Mouse (Mus musculus) lung, postnatal 0 days (tissue): ENCODE results near the gene Olfr967. TPM values are rescaled to one million over a fixed set of nuclear protein-coding genes. Genes with fewer than 3 reads are reported as not detected.
"Not testable (repeated sequence)": the region's sequence is repeated elsewhere in the genome, so short reads cannot be mapped to it uniquely, and the experiment has no call there.

ENCODE experiments used
- ATAC-seq: fragments of 200-750 bp; cut with Nextera tagmentation; 2 replicates; pipeline ENCODE4 v1.8.0; 2017; ENCODE audit warnings: moderate library complexity
- DNase-seq: peaks from one replicate; pipeline ENCODE4 v3.0.0-alpha.2; 2016; ENCODE audit warnings: low spot score
- H3K27ac ChIP-seq: fragments of 300-500 bp; sonication (generic); 2 replicates; pipeline ENCODE4 v1.5.1; 2014; ENCODE audit warnings: antibody characterized with exemption, mild to moderate bottlenecking, low read length, mixed read lengths
- H3K27me3 ChIP-seq: fragments of 300-500 bp; sonication (generic); replicated peaks from 2 replicates; pipeline ENCODE4 v1.6.1; 2014; ENCODE audit warnings: low read length, mixed read lengths; ENCODE audit not compliant: insufficient read depth
- H3K36me3 ChIP-seq: fragments of 300-500 bp; sonication (generic); 2 replicates; pipeline ENCODE4 v1.6.1; 2014; ENCODE audit warnings: low read length, mixed read lengths; ENCODE audit not compliant: insufficient read depth
- H3K4me1 ChIP-seq: fragments of 300-500 bp; sonication (generic); 2 replicates; pipeline ENCODE4 v1.6.1; 2014; ENCODE audit warnings: antibody characterized with exemption, low read depth, low read length, mixed read lengths; ENCODE audit not compliant: insufficient read depth
- H3K4me2 ChIP-seq: fragments of 300-500 bp; sonication (generic); replicated peaks from 2 replicates; pipeline ENCODE4 v1.6.1; 2014; ENCODE audit warnings: low read depth, mild to moderate bottlenecking, low read length, moderate library complexity, mixed read lengths
- H3K4me3 ChIP-seq: fragments of 300-500 bp; sonication (generic); 2 replicates; pipeline ENCODE4 v1.5.1; 2014; ENCODE audit warnings: low read depth, low read length
- H3K9ac ChIP-seq: fragments of 300-500 bp; sonication (generic); replicated peaks from 2 replicates; pipeline ENCODE4 v1.6.1; 2014; ENCODE audit warnings: low read depth, mild to moderate bottlenecking
- H3K9me3 ChIP-seq: fragments of 300-500 bp; sonication (generic); 2 replicates; pipeline ENCODE4 v1.6.1; 2016; ENCODE audit warnings: low read length, mixed read lengths
- CTCF ChIP-seq: IDR thresholded peaks from 2 replicates; pipeline ENCODE4 v1.5.1; 2016; ENCODE audit warnings: antibody characterized with exemption, mild to moderate bottlenecking
- EP300 ChIP-seq: IDR thresholded peaks from 2 replicates; pipeline ENCODE4 v1.6.1; 2016; ENCODE audit warnings: antibody characterized with exemption, mild to moderate bottlenecking, control low read depth
- WGBS: fragments of 180-500 bp; shearing (Covaris S2); extraction: QIAGEN DNeasy Blood & Tissue Kit; methylation state at CpG from one replicate; pipeline ENCODE4 v1.1.7; 2014; 5-methylcytosine and 5-hydroxymethylcytosine counted together
- polyA plus RNA-seq: library from polyadenylated mRNA; unstranded; fragments of >200 nt; fragmentation: Nextera tagmentation; extraction: Ambion mirVana; gene quantifications from 2 replicates; pipeline ENCODE4 v1.2.1, GENCODE M21; 2015

The Olfr967 gene
- not detected in 2 replicates for polyA plus RNA-seq

DNA sequence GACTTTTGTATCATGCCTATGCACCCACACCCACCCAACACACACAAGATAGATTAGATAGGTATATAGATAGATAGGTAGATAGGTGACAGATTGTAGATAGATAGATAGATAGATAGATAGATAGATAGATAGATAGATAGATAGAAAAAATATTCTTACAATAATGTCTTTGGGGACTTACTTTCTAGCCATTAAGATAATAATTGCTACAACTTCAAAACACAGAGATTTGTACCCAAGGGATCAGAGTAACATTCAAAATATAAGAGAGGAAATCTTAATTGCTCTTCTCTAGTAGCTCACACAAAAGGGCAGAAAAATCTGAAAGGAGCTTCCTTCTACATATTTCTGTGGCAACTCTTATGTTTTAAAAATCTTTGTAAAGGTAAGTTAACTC, at the start of gene Olfr967:
Olfr967 (plus strand) TSS at position 301 of the 400 bp plus-strand sequence.
- H3K4me2 ChIP-seq, result no peak within 1 kb of the TSS
- H3K27ac ChIP-seq, result no peak within 1 kb of the TSS
- TF ChIP-seq CTCF (no peak), EP300 (no peak)
- H3K4me1 ChIP-seq, result no peaks in the 10 kb centered on the region
- no peaks in the 10 kb centered on the region for H3K27me3 ChIP-seq
- ATAC-seq, result no peak
- H3K9me3 ChIP-seq, result no peaks in the 10 kb centered on the region
- DNase-seq, result no peak
- H3K36me3 ChIP-seq, result no peaks in the 10 kb centered on the region
- no peak within 1 kb of the TSS for H3K9ac ChIP-seq
- no peak within 1 kb of the TSS for H3K4me3 ChIP-seq

DNA sequence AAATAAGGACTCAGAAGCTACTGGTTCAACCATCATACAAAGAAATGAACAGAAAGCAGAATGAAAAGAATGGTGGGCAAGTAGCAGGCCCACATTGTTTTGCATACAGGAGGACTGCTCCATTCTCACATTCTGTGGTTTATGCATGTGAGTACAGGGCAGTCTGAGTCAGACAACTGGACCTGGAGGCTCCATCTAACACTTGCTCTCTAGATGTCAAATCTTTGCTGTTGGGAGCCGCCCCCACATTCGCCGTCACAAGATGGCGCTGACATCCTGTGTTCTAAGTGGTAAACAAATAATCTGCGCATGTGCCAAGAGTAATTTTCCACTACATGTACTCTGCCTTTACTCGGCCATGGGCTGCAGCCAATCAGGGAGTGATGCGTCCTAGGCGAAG, 44.9 kb upstream of the Olfr967 start:
- not testable (repeated sequence) for H3K4me2 ChIP-seq, ATAC-seq, H3K9me3 ChIP-seq, H3K27me3 ChIP-seq, H3K4me1 ChIP-seq, H3K36me3 ChIP-seq, H3K9ac ChIP-seq, DNase-seq, H3K27ac ChIP-seq, H3K4me3 ChIP-seq
- WGBS, result 88% methylated on average over 7 of the region's 8 CpGs

DNA sequence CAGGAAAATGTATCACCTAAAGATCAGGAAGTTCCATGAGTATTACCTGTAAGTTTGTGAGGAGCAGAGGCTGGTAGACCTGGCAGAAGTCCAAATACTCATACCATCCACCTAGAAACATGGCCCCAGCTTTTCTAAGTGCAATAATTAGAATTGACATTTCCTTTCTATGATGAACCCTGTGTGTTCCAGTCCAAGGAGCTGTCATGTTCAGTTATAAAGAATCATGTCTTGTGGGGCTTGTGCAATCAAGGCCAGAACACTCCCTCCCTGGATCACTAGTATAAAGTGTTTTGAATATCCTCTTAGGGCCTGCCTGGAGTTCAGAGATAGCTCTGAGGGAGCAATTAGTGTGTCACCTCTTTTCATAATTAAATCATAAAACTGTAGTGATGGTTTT, 39.0 kb upstream of the Olfr967 start, which contains the start of gene Olfr149:
Olfr149 (minus strand) TSS at position 101 of the 400 bp plus-strand sequence.
- H3K9ac ChIP-seq, result no peak within 1 kb of the TSS
- no peak within 1 kb of the TSS for H3K27ac ChIP-seq
- no peak within 1 kb of the TSS for H3K4me3 ChIP-seq
- H3K4me1 ChIP-seq, result no peaks in the 10 kb centered on the region
- TF ChIP-seq EP300, result no peak
- no peak for TF ChIP-seq CTCF
- no peak for DNase-seq
- ATAC-seq, result no peak
- no peak within 1 kb of the TSS for H3K4me2 ChIP-seq
- H3K9me3 ChIP-seq, result no peaks in the 10 kb centered on the region
- H3K36me3 ChIP-seq, result no peaks in the 10 kb centered on the region
- H3K27me3 ChIP-seq, result no peaks in the 10 kb centered on the region

DNA sequence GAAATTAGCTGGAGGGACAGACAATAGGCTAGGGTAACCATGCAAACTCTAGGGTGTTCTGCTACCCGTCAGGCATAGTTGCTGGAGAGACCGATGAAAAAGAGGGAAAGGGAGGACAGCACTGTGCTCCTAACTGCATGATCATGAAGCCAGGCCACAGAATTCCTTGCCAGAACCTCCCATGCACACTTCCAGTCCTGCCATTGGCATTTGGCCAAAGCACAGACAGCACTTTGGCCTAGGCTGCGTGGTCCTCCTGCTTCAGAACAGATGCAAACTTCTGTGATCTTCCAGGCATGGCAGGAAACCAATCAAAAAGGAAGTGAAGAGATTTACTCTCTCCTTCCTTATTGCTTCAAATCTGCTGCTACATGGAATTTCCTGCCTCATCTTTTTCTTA, 37.1 kb upstream of the Olfr967 start:
- Histone ChIP-seq H3K4me3 (no peak overlapping the region), H3K27ac (no peak overlapping the region), H3K4me2 (no peak overlapping the region), H3K9ac (no peak overlapping the region), H3K4me1 (no peaks in the 10 kb centered on the region), H3K9me3 (no peaks in the 10 kb centered on the region), H3K27me3 (no peaks in the 10 kb centered on the region), H3K36me3 (no peaks in the 10 kb centered on the region)
- no peak for DNase-seq
- TF ChIP-seq EP300 (no peak), CTCF (no peak)
- WGBS, result 49% methylated on average over 3 of the region's 3 CpGs
- no peak for ATAC-seq

DNA sequence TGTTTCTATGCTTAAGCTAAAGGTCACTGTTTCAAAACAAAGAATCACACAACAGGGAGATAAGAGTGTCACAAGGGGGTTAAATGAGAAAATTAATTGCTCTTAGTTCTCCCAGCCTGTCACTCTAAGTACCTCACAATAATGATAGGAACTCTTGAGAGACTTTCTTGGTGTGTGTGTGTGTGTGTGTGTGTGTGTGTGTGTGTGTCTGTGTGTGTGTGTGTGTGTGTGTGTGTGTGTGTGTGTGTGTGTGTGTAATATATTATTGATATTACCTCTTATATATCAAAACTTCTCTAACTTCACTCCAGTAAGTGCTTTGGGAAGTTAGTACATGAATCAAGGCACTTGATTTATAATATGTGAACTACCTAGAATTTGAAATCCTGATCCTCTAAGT, 35.0 kb upstream of the Olfr967 start, which contains the start of gene Olfr965:
Olfr965 (plus strand) TSS at position 301 of the 400 bp plus-strand sequence.
- Histone ChIP-seq H3K36me3 (no peaks in the 10 kb centered on the region), H3K27me3 (no peaks in the 10 kb centered on the region), H3K9ac (no peak within 1 kb of the TSS), H3K4me2 (no peak within 1 kb of the TSS), H3K4me1 (no peaks in the 10 kb centered on the region), H3K4me3 (no peak within 1 kb of the TSS), H3K27ac (no peak within 1 kb of the TSS), H3K9me3 (no peaks in the 10 kb centered on the region)
- no peak for DNase-seq
- ATAC-seq, result no peak
- TF ChIP-seq EP300 (no peak), CTCF (no peak)

DNA sequence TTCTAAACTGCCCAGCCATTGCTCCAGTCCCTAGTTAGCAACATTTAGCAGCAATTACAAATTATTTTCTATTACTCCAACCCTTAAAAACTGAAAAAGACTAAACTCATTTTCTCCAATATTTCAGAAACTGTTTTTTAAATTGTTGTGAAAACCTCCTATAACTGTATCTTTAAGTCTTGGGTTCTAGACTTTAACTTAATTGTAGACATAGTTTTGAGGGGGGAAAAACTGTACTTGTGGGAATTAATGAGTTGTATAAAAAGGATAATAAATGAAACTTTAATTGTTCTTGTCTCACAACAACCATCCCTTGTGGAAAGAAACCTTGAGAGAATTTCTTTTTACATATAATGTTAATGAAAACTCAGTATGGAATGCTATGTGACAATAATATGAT, 15.4 kb upstream of the Olfr967 start, which contains the start of gene Olfr150:
Olfr150 (plus strand) TSS at position 301 of the 400 bp plus-strand sequence.
- Histone ChIP-seq H3K27me3 (no peaks in the 10 kb centered on the region), H3K4me1 (no peaks in the 10 kb centered on the region), H3K9me3 (no peaks in the 10 kb centered on the region), H3K36me3 (no peaks in the 10 kb centered on the region), H3K4me3 (no peak within 1 kb of the TSS), H3K9ac (no peak within 1 kb of the TSS), H3K27ac (no peak within 1 kb of the TSS), H3K4me2 (no peak within 1 kb of the TSS)
- ATAC-seq, result no peak
- no peak for TF ChIP-seq CTCF
- TF ChIP-seq EP300, result no peak
- DNase-seq, result no peak

DNA sequence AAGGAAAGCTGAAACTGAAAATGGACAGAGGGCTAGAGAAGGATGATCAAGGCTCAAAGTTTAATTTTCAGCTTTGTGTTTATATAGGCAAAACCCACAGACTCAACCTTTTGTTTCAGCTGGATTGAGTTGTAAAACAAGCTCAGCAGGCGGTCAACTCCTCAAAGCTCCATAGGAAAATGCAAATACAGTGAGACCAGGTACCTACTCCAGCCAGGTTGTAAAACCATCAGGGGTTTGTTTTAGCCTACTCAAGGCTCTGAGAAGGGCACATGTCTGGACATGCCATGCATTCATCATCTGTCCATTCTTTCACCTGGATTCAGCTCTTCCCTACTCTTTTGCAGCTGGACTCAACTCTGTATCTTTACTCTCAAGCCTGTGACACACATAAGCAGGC, 5.3 kb upstream of the Olfr967 start:
- 84% methylated on average over 1 of the region's 1 CpGs for WGBS
- Histone ChIP-seq H3K4me1 (no peaks in the 10 kb centered on the region), H3K36me3 (no peaks in the 10 kb centered on the region), H3K27ac (no peak overlapping the region), H3K27me3 (no peaks in the 10 kb centered on the region), H3K4me2 (no peak overlapping the region), H3K9ac (no peak overlapping the region), H3K4me3 (no peak overlapping the region), H3K9me3 (no peaks in the 10 kb centered on the region)
- DNase-seq, result no peak
- ATAC-seq, result no peak
- TF ChIP-seq CTCF (no peak), EP300 (no peak)
